Mouse (Mus musculus) ES-Bruce4 (cell line): ENCODE results near the gene Idnk. TPM values are rescaled to one million over a fixed set of nuclear protein-coding genes. Genes with fewer than 3 reads are reported as not detected.
A peak's percentile ranks its signal among the peaks of the same experiment; 100 is the strongest.

ENCODE experiments used
- H3K27ac ChIP-seq: 2 replicates; pipeline ENCODE4 v1.5.1; 2012; ENCODE audit warnings: low read length, inconsistent platforms; ENCODE audit not compliant: insufficient read depth
- H3K27me3 ChIP-seq: 2 replicates; pipeline ENCODE4 v1.6.1; 2012; ENCODE audit warnings: mild to moderate bottlenecking, low read length, inconsistent platforms; ENCODE audit not compliant: control insufficient read depth, poor library complexity, insufficient read depth, severe bottlenecking
- H3K36me3 ChIP-seq: 2 replicates; pipeline ENCODE4 v1.6.1; 2012; ENCODE audit warnings: inconsistent platforms, mild to moderate bottlenecking, low read length, moderate library complexity; ENCODE audit not compliant: control insufficient read depth, poor library complexity, insufficient read depth, severe bottlenecking
- H3K4me1 ChIP-seq: one replicate; pipeline ENCODE4 v1.8.1; 2011; ENCODE audit warnings: low read length; ENCODE audit not compliant: control insufficient read depth, insufficient read depth
- H3K4me3 ChIP-seq: 2 replicates; pipeline ENCODE4 v1.5.1; 2011; ENCODE audit warnings: low read depth, mild to moderate bottlenecking, low read length
- H3K9ac ChIP-seq: 2 replicates; pipeline ENCODE4 v1.6.1; 2012; ENCODE audit warnings: low read depth, mild to moderate bottlenecking, inconsistent platforms; ENCODE audit not compliant: poor library complexity, severe bottlenecking
- H3K9me3 ChIP-seq: replicated peaks from 2 replicates; pipeline ENCODE4 v1.6.1; 2012; ENCODE audit warnings: mild to moderate bottlenecking, low read length, inconsistent platforms; ENCODE audit not compliant: control insufficient read depth, poor library complexity, insufficient read depth, severe bottlenecking
- CTCF ChIP-seq: IDR thresholded peaks from one replicate; pipeline ENCODE4 v1.8.1; 2011; ENCODE audit warnings: low read depth, low read length
- EP300 ChIP-seq: IDR thresholded peaks from 2 replicates; pipeline ENCODE4 v1.6.1; 2011; ENCODE audit warnings: low read depth, low read length; ENCODE audit not compliant: insufficient read depth
- POLR2A ChIP-seq: IDR thresholded peaks from one replicate; pipeline ENCODE4 v1.8.1; 2011; ENCODE audit warnings: low read length; ENCODE audit not compliant: insufficient read depth
- polyA plus RNA-seq: library from polyadenylated mRNA; stranded (reverse); fragments of >200 nt; gene quantifications from 2 replicates; pipeline ENCODE4 v1.2.4, GENCODE M21; 2011; ENCODE audit warnings: low read depth; ENCODE audit not compliant: missing spikeins, insufficient read depth, insufficient read length

Idnk gene
- polyA plus RNA-seq, 1 experiment, result 25.1 TPM

DNA sequence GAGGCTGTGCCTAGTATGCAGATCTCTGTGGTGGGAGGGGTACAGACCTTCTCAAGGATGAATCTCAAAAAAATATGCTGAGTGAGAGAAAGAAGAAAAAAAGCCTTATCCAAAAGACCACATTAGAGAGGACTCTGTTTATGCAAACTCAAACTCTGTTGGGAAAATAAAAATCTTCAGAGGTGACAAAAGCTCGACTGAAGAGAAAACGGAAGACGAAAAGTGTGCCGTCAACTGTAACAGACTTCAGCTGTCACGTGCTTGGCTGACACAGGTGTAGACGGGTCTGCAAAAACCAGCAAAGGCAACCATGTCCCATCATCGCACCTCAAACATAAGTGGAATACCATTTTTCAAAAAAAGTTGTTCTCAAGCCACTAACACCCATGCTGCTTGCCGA lies 56.4 kb downstream of the Idnk start:
- Histone ChIP-seq H3K9me3 (no peaks in the 10 kb centered on the region), H3K27me3 (no peaks in the 10 kb centered on the region), H3K9ac (no peak overlapping the region), H3K4me3 (peak overlapping the region; percentile 25; the same call in 1 of the 2 replicates), H3K36me3 (no peaks in the 10 kb centered on the region; the same call in 1 of the 2 replicates), H3K4me1 (no peaks in the 10 kb centered on the region), H3K27ac (no peak overlapping the region)
- no peak for TF ChIP-seq CTCF
- TF ChIP-seq POLR2A, result no peak
- no peak for TF ChIP-seq EP300

Other genes starting within 250 kb of the Idnk start
- 0.61 TPM in 1 of 2 replicates, not detected in the other for gene Spock1, start 249.3 kb upstream of the Idnk start, polyA plus RNA-seq
- 0.25 and 0.30 TPM in 2 replicates for gene Klhl3, start 44.1 kb upstream of the Idnk start, polyA plus RNA-seq
- gene Hnrnpa0, start 29.1 kb upstream of the Idnk start, polyA plus RNA-seq, result 166 and 181 TPM in 2 replicates
- gene Ubqln1, start 58.0 kb downstream of the Idnk start, polyA plus RNA-seq, result 176 and 182 TPM in 2 replicates
- gene Gkap1, start 118.0 kb downstream of the Idnk start, polyA plus RNA-seq, result 41.8 and 44.2 TPM in 2 replicates
- gene Kif27, start 201.5 kb downstream of the Idnk start, polyA plus RNA-seq, result 1.4 and 2.2 TPM in 2 replicates
- gene 2210016F16Rik, start 227.6 kb downstream of the Idnk start, polyA plus RNA-seq, result 5.8 and 7.1 TPM in 2 replicates
- gene Rmi1, start 244.6 kb downstream of the Idnk start, polyA plus RNA-seq, result 31.3 and 31.7 TPM in 2 replicates
- gene Hnrnpk, start 245.7 kb downstream of the Idnk start, polyA plus RNA-seq, result 2,168 and 2,237 TPM in 2 replicates